Mouse (Mus musculus): Measurements from ENCODE around the gene Serpina10.
"Not testable (repeated sequence)": the region's sequence is repeated elsewhere in the genome, so short reads cannot be mapped to it uniquely, and the experiment has no call there.

The Serpina10 gene

DNA sequence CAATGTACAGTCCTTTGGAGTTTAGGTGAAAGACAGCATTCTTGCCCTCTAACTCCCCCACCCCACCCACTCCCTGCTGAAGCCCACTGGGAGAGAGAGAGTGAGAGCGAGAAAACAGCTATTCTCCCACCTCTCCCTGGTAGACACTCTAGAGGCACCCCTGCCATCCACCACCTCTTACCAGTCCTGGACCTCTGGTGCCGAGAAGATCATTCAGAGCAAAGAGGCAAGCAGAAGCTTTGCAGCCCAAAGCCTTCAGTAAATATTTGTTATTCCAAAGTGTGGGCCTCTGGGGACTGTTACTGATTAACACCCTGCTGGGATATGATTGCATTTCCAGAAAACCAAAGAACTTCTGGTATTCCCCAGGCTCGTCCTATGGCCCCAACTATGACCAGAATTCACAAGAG is at the start of gene Serpina10:
Gene Serpina10, minus strand, starts transcription at position 242 of the 410 bp plus-strand sequence.
- no peak for DNase-seq

DNA sequence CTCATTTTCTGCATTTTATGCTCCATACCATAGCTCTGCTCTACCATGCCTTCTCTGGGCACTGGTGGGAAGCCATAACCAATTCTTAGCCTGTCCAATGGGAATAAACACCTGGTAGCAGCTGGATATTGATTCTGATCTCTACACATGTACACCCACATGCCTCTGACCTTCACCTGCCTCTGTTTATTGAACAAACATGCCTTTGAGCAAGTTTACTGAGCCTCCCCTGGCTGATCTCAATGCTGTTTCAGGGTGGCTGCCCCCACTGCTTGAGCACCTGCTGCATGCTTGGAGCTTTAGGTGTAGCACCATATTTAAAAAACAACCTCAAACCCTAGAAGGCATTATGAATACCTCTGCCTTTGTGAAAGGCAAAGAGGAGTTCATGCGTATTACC is 48.6 kb upstream of the Serpina10 start:
- not testable (repeated sequence) for DNase-seq

DNA sequence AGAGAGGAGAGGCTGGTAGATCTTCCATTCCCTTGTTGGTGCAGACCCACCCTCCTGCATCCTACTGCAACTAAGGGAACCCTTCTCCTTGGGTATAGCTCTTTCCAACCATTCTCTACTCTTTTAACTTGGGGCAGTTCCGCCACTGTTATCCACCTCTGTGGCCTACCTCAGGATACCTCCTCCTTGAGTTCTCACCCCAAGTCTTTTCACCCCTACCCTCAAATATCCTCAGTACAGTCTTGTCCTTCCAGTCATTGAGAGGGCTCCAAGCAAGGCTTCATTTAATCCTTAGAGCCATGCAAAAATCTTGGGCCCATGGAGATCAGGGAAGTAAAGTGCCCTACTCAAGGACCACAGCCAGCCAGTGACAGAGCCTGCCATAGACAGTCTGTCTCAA is 44.8 kb upstream of the Serpina10 start, which contains the start of gene Serpina16:
Gene Serpina16, minus strand, starts transcription at position 101 of the 400 bp plus-strand sequence.
- no peak for DNase-seq

DNA sequence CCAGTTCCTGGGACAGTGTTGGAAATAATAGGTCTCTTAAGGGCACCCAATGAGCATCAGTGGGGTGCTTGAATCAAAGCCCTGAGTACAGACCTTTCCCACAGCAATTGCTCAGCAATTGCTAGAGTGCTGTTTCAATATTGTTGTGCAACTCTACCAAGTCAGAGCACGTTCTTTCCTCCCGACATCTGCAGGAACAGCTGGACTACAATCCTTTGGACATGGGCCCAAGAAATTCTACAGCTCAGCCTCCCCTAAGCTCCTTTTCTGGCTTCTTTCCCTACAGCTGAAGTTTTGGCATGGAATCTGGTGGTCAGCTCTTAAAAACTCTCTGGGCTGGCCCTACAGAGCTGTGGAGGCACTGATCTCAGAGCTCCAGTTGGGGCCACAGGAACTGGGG is 41.9 kb upstream of the Serpina10 start:
- no peak for DNase-seq

DNA sequence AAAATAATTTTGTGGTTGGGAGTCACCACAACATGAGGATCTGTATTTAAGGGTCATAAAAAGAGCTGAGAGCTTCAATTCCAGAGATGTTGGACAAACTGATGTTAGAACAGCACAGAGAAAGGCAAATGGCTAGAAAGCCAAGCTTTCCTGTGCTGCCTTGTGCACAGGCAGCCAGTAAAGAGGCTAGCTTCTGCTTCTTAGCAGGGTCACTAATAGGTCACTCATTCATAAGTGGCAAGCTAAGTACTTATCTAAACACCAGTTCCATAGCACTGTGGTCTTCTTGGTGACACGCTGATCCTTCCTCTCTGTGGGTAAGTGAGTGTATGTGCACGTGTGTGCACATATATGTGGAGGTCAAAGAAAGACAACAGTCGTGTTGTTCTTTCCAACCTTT is 40.2 kb upstream of the Serpina10 start:
- no peak for DNase-seq

DNA sequence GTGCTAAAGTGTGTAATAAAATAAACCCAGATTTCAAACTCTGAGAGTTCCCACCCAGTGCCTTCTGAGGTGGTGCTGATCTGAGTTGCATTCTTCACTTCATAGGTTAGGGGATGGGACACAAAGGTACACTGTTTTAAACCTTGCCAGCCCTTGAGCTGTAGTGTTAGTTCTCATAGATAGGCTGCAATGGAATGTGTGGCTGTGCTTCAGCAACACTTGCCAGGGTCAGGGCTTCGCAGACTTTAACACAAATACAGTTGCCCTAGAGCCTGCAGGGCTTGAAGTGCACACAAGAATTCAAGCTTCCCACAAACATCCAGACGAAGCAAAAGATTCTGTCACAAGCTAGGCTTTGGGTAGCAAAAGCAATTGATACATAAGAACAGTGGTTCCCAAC is 39.7 kb upstream of the Serpina10 start:
- DNase-seq: no peak

DNA sequence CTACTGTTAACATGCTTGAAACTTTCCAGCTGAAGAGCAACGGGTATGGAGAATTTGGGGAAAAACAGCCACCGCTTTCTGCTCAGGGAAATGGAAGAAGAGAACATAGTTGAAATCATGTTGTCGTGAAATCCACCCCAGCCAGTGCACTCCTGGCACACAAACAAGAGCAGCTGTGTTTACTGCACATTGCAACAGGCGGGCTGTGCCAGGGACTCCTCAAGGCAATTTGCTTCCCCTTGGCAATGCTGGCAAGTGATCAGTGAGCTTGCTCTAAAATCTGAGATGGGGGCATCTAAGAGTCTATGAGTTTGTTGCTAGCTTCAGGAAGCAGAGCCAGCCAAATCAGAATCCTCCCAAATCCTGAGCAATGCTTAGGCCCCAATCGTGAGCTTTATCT is 39.1 kb upstream of the Serpina10 start:
- DNase-seq: no peak

DNA sequence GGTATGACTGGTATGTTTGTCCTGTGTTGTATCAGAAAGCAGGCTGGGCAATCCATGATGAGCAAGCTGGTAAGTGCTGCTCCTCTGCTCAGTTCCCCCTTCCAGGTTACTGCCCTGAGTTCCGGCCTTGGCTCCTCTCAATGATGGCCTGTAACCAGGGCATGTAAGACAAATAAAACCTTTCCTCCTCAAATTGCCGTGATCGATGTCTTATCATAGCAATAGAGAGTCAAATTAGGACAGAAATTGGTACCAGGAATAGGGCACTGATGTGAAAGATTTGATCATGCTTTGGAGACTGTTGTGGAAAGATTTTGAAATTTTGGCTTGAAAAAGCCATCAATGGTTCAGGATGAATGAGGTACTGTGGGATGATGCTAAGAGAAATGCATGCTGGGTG is 34.0 kb upstream of the Serpina10 start:
- DNase-seq: no peak

DNA sequence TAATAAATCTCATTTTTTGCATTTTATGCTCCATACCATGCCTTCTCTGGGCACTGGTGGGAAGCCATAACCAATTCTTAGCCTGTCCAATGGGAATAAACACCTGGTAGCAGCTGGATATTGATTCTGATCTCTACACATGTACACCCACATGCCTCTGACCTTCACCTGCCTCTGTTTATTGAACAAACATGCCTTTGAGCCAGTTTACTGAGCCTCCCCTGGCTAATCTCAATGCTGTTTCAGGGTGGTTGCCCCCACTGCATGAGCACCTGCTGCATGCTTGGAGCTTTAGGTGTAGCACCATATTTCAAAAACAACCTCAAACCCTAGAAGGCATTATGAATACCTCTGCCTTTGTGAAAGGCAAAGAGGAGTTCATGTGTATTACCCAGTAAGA is 30.8 kb upstream of the Serpina10 start:
- not testable (repeated sequence) for DNase-seq

DNA sequence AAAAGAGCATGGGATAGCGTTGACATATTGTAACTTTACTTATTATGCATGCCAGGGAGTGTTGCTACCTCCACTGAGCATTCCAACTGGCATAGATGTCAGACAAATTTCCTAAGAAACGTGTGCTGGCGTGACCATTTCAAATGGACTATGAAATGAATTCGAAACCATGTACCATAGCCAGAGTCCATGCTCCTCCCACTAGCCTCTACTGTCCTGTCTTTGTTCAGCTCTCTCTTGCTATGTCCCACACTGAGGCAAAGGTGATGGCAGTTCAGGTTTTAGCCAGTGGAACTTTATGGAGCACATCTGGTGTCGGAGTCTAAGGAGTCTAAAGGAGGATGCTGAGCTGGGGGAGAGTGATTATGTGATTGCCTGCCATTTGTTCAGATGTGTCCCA is 28.8 kb upstream of the Serpina10 start:
- DNase-seq: no peak

DNA sequence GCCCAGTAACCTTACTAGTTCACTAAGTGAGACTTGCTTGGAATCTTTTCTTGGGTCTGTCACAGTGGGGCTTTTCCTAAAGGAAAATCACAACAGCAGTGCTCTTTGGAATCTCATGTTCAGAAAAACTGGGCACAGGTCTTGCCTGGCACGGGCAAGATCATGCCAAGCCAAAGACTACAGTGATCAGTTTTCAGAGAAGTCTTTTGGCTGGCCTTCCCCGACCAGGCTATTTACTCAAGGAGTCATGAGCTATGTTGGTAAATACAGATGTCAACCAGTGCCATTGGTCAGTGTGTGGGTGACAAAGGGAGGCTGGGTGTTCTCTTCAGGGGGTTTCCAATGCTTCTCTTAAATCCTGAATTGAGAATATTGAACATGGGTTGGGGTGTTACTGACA is 27.9 kb upstream of the Serpina10 start:
- no peak for DNase-seq

DNA sequence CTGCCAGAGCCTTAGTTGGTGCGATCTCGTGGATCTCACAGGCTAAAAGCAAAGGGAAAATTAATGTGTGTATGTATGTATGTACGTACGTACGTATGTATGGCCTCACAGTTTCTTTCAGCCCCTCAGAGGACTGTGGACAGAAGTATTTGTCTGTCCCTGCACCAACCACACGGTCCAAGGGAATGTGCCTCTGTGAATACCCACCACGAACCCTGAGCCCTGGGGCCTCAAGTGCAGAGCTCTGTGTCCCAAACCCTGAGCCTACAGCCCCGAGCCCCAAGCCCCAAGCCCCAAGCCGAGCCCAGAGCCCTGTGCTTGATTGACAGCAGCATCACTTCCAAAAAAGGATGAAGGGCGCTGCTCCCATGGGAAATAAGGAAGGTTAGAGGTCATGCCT is 26.7 kb upstream of the Serpina10 start:
- DNase-seq: no peak

DNA sequence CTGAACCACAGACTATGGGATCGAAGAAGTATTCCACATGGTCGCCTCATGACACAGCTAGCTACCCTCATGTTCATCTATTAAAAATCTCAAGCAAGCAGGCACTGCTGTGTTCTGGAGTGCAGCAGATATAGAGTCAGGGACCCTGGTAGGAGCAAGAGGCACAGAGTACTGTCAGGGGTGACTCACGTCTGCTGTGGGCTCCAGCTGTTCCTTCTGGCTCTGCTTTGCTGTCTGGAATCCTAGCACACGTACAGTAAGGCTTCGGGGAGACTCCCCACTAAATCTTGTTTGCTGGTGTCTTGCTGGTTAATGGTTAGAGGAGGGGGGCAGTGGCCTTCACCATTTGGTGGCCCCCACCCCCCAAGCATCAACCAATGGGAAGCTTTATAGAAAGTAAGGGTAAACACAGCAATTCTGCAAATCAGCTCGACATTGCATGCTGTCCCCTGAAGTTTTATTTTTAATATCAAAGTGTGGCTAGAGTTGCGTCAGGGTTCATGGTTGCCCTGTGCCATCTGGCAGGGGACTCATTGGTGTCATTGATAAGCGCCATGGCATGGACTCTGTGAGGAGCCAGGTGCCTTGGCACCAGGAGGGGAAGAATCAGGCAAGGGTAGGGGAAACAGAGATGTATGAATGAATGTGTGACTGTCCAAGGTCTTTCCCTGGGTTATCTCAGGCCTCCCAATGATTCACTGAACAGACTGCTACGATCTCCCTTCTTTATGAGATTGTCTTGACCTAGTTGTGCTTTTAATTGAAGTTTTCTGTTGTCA is 25.8 kb upstream of the Serpina10 start, which contains the start of gene Serpina6:
Gene Serpina6, minus strand, starts transcription at position 365 of the 779 bp plus-strand sequence.
- DNase-seq: no peak

DNA sequence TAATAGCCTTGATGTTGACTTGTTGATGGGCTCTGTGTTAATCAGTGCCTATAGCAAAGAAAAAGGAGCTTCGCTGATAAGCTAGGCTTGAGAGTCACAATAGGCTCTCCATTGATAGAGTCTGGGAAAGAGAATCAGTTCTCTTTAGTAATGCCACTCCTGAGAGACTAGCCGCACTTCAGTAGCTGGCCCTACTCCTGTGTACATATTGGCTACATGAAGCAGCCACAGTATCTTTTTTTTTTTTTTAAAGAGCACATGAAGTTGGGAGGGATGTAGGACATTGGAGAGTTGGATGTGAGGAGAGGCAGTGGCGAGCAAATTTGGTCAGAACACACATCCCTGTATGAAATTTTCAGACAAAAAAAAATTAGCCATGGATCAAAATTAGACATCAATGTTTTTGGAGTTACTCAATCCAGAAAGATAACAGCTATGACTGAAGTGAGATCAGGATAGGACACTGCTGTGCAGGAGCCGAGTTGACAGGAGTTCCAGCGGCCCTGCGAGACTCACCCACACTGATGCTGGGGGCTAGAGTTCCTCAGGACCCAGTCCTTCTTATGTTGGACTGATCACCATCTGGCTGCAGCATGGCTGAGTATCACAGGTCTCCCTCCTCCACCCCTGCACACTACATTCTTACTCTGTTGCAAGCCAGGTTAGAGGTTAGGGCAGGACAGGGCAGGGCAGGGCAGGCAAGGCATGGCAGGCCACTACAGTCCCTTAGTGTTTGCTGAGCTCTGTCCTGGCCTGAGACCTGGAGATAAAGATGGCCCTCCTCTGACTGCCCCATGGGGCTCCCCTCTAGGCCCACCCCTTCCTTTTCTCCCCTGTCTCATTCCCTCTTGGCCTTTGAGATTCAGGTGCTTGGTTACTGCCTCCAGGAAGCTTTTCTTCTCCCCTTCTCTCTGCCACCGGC is 24.1 kb upstream of the Serpina10 start:
- no peak for DNase-seq

DNA sequence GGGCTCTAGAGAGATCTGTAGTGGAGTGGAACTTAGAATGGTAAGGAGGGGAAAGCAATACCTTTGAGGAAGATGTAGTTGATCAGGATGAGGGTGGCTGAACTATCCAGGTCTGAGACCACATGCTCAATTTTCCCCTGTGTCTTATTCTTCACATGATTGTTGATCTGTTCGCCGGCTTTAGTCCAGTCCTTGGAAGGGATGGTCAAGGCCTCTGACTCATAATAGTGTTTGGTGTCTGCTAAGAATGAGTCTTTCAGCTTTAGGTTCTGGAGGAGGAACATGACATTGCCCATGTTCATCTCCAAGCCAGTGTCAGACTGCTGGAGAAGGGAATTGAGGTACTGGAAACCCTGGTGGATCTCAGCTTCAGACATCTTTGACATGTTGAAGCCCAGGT is 22.6 kb upstream of the Serpina10 start:
- no peak for DNase-seq

DNA sequence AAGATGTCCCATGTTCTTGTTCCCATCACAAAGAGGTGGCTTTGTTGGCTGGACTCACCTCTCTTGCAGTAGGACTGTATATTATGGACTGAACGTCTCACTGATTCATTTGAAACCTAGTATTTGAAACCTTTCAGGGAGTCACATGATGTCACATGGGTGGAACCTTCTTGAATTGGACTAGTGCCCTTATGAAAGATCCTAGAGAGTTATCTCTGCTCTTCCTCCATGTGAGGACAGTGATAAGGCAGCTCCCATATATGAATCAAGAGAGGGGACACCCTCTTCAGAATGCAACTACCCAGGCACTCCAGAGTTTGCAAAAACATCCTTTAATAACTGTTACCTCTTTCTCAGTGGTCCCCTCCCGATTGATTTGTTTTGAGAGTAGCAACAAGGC is 15.1 kb upstream of the Serpina10 start:
- DNase-seq: no peak

DNA sequence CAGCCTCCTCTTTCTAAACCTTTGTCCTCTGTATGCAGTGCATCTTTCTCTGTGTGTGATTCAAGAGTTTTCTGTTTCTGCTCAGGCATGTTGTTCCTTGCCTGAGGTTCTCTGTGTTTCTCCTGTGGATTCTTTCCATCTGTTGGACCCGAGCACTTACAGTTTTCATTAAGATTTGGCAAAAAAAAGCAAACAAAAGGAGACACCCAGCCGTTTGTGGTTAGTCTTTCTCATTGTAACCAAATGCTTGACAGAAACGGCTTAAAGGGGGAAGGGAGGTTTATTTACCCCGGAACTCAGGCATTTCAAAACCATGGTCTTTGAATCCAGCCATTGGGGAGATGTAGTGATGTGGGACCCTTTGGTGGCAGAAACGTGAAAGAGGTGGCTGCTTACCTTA is 13.4 kb upstream of the Serpina10 start:
- DNase-seq: no peak

DNA sequence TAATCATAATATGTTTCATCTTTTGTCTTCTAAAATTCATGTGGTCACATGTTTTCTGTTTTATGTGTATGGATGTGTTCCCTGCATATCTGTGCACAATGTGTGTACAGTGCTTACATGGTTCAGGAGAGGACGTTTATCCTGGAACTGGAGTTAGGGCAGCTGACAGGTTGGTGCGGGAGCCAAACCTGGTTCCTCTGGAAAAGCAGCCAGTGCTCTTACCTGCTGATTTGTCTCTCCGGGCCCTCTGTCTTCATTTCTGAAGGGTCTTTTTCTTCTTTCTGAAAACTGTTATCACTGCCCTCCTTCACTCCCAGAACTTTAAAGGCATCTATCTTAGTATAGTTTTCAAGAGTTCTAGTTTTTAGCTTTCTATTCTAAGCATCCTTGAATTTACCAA is 12.6 kb upstream of the Serpina10 start:
- DNase-seq: no peak

DNA sequence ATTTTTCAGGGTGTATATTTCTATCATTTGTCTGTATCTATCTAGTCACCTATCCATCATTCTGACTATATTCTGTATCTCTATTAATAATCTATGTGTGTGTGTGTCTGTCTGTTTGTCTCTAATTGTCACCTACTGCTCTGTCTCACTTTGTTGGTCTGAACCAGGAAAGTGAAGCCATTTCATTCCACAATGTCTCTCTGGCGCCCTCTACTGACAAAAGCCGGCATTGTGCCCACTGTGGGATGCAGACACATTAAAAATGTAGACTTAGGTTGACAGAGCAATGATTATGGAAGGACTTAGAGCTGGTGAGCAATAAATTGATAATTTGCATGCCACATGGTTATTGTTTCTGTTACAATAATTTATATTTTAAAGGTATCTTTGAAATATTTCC is 12.1 kb upstream of the Serpina10 start:
- DNase-seq: peak; percentile 69

DNA sequence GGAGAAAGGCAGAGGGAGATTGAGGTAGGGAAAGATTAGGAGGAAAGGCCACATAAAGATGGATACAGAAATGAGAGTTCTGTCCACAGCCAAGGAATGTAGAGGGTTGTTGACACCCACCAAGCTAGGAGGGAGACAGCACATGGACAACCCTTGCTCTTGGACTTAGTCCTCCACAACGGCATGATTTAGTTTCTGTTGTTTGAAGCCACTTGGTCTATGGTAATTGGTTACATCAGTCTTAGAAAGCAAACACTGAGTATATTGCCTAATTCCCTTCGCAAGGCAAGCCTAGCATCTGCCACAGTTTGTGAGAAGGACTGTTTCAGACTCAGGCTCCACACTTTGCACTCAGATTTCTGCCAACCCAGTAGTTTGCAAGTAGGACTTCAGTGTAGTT is 4.6 kb upstream of the Serpina10 start:
- DNase-seq: no peak

DNA sequence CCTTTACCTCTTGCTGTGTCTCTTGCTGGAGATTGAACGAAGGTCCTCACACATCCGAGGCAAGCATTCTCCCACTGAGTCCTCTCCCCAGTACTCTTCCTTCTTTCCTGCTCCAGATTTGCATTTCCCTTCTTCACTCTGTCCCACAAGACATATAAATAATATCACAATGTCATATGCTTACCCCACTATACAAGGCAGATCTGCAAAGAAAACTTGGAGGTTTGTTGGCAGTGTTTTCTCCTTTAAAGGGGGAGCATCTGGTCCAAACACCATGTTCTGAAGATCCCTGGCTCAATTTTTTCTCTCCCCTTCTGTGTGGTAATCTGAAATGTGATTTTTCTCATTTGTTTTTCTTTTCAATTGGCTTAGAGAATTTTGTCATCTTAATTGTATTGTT is 3.2 kb upstream of the Serpina10 start:
- DNase-seq: no peak

DNA sequence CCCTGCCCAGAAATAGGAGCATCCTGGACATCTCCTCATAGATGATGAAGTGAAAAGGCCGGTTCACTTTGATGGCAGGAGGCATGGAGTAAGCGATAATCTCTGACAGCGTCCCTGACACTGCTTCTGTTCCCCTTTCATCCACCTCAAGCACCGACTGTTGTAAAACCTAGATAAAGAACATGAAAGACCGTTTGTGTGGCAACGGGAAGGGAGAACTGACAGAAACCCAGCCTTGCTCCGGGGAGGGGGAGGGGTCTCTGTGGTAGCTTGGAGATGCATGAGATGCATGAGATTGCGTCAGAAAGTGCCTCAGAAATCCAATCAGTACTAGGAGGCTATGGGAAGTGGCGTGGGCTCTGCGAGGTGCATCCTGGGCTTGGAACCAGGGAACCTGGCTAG is 14.4 kb downstream of the Serpina10 start:
- DNase-seq: no peak

DNA sequence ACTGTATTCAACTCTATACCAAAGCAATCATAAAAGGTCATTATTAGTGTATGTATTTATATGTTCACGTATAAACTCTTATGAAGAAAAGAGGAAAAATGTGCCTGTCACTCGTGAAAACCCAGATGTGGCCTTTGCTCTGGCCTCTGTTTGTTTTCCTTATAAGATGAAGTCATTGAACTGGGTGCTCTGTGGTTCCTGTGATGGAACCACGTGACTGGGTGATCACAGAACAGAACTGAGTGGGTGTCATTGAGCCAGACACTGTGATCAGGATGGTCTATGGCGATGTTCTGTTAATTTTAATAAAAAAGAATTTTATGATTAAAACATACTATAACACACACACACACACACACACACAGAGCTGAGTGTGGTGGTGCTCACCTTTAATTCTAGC is 15.5 kb downstream of the Serpina10 start:
- DNase-seq: no peak

DNA sequence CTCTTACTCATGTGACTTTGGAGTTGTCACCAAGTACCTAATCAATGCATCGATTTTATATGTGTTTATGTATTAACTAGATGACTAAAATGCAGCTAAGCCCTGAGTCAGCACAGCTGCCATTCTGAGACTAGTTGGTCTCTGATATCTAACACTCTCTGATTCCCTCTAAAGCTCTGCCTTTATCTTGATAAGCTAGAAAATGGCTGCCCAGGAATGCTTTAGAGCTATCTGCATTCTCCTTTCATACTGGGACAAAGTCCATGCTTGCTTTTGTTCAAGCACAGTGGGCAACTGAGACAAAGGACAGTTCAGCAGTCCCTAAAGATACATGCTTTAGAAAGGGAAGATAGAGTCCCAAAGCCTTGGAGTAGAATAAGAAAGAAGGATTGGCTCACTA is 16.1 kb downstream of the Serpina10 start:
- no peak for DNase-seq
